Mouse (Mus musculus) MEL (cell line): ENCODE measurements at regions not wholly inside any gene's neighbourhood (a gene's known extent, or its start where the extent isn't known, plus 50 kb on each side); places are given as distances from the start of the nearest gene placed in this dataset.

Experiments
- DNase-seq: peaks from one replicate; pipeline ENCODE4 v3.0.0; 2011; ENCODE audit warnings: low read depth, low spot score
- H3K27ac ChIP-seq: 2 replicates; pipeline ENCODE4 v1.5.1; 2012; ENCODE audit warnings: low read depth, mild to moderate bottlenecking, control low read depth, low read length, moderate library complexity; ENCODE audit not compliant: control insufficient read depth
- H3K27me3 ChIP-seq, 2 experiments: fragments of 150-350 bp in 1 of 2; sonication (generic) in 1 of 2; 2 replicates each; pipeline ENCODE4 v1.6.1; 2012; ENCODE audit warnings: low read length in 2 of 2, mild to moderate bottlenecking in 2 of 2, improper control_type of control experiment in 1 of 2, moderate library complexity in 1 of 2; ENCODE audit not compliant: insufficient read depth in 2 of 2, control insufficient read depth in 1 of 2
- H3K36me3 ChIP-seq, 2 experiments: 2 replicates each; pipeline ENCODE4 v1.6.1; 2012 to 2014; ENCODE audit warnings: low read length in 2 of 2, improper control_type of control experiment in 1 of 2, inconsistent platforms in 1 of 2, mild to moderate bottlenecking in 1 of 2; ENCODE audit not compliant: insufficient read depth in 2 of 2, control insufficient read depth in 1 of 2
- H3K4me1 ChIP-seq, 2 experiments: fragments of 150-350 bp in 1 of 2; sonication (generic) in 1 of 2; 2 replicates each; pipeline ENCODE4 v1.6.1; 2012; ENCODE audit warnings: low read length in 2 of 2, improper control_type of control experiment in 1 of 2, mild to moderate bottlenecking in 1 of 2; ENCODE audit not compliant: insufficient read depth in 2 of 2, control insufficient read depth in 1 of 2
- H3K4me3 ChIP-seq, 2 experiments: fragments of 150-350 bp in 1 of 2; sonication (generic) in 1 of 2; 2 replicates each; pipeline ENCODE4 v1.5.1; 2012; ENCODE audit warnings: low read depth in 2 of 2, low read length in 2 of 2, mild to moderate bottlenecking in 2 of 2, moderate library complexity in 2 of 2, control low read depth in 1 of 2, improper control_type of control experiment in 1 of 2; ENCODE audit not compliant: control insufficient read depth in 1 of 2, insufficient read depth in 1 of 2
- H3K79me2 ChIP-seq: 2 replicates; pipeline ENCODE4 v1.6.1; 2012; ENCODE audit warnings: mild to moderate bottlenecking, low read length, moderate library complexity; ENCODE audit not compliant: control insufficient read depth, poor library complexity, insufficient read depth
- H3K9ac ChIP-seq: 2 replicates; pipeline ENCODE4 v1.6.1; 2012; ENCODE audit warnings: low read depth, mild to moderate bottlenecking, control low read depth, low read length, moderate library complexity; ENCODE audit not compliant: control insufficient read depth, poor library complexity, severe bottlenecking
- H3K9me3 ChIP-seq: fragments of 150-350 bp; sonication (generic); replicated peaks from 2 replicates; pipeline ENCODE4 v1.6.1; 2012; ENCODE audit warnings: mild to moderate bottlenecking, low read length, improper control_type of control experiment, moderate library complexity; ENCODE audit not compliant: insufficient read depth
- BHLHE40 ChIP-seq: IDR thresholded peaks from 2 replicates; pipeline ENCODE4 v1.6.1; 2012; ENCODE audit warnings: low read depth, mild to moderate bottlenecking, inconsistent platforms, low read length, improper control_type of control experiment, borderline replicate concordance
- CHD2 ChIP-seq: IDR thresholded peaks from 2 replicates; pipeline ENCODE4 v1.6.1; 2011; ENCODE audit warnings: low read length, improper control_type of control experiment
- EP300 ChIP-seq, 2 experiments: IDR thresholded peaks; 2 replicates each; pipeline ENCODE4 v1.6.1; 2011; ENCODE audit warnings: improper control_type of control experiment in 2 of 2, low read length in 2 of 2, low read depth in 1 of 2, mild to moderate bottlenecking in 1 of 2
- GABPA ChIP-seq: IDR thresholded peaks from 2 replicates; pipeline ENCODE4 v1.6.1; 2012; ENCODE audit warnings: low read depth, mild to moderate bottlenecking, inconsistent platforms, low read length, improper control_type of control experiment, moderate library complexity
- GATA1 ChIP-seq: IDR thresholded peaks from 2 replicates; pipeline ENCODE4 v1.6.1; 2011; ENCODE audit warnings: low read depth, low read length, improper control_type of control experiment
- KAT2A ChIP-seq: conservative IDR thresholded peaks from 2 replicates; pipeline ENCODE4 v1.6.1; 2012; ENCODE audit warnings: low read depth, low read length, improper control_type of control experiment, inconsistent platforms
- MAFK ChIP-seq: IDR thresholded peaks from 2 replicates; pipeline ENCODE4 v1.6.1; 2011; ENCODE audit warnings: low read depth, mild to moderate bottlenecking, low read length, improper control_type of control experiment, borderline replicate concordance
- MAZ ChIP-seq: IDR thresholded peaks from 2 replicates; pipeline ENCODE4 v1.6.1; 2012; ENCODE audit warnings: low read depth, mild to moderate bottlenecking, inconsistent platforms, low read length, improper control_type of control experiment
- MYB ChIP-seq: IDR thresholded peaks from 2 replicates; pipeline ENCODE4 v1.6.1; 2011; ENCODE audit warnings: mild to moderate bottlenecking, low read depth, low read length, improper control_type of control experiment
- NELFE ChIP-seq: IDR thresholded peaks from 2 replicates; pipeline ENCODE4 v1.6.1; 2011; ENCODE audit warnings: low read depth, low read length, improper control_type of control experiment
- NRF1 ChIP-seq: IDR thresholded peaks from 2 replicates; pipeline ENCODE4 v1.6.1; 2014; ENCODE audit warnings: low read depth, mild to moderate bottlenecking, inconsistent platforms, low read length, improper control_type of control experiment, moderate library complexity; ENCODE audit not compliant: poor library complexity, insufficient read depth, severe bottlenecking
- POLR2A ChIP-seq, 2 experiments: IDR thresholded peaks; 2 replicates each; pipeline ENCODE4 v1.6.1; 2011 to 2012; ENCODE audit warnings: low read length in 2 of 2, mild to moderate bottlenecking in 2 of 2, control low read depth in 1 of 2, improper control_type of control experiment in 1 of 2, low read depth in 1 of 2, moderate library complexity in 1 of 2; ENCODE audit not compliant: control insufficient read depth in 1 of 2, insufficient read depth in 1 of 2, poor library complexity in 1 of 2
- POLR2AphosphoS2 ChIP-seq: IDR thresholded peaks from 2 replicates; pipeline ENCODE4 v1.6.1; 2011; ENCODE audit warnings: low read length, improper control_type of control experiment
- RAD21 ChIP-seq: IDR thresholded peaks from 2 replicates; pipeline ENCODE4 v1.6.1; 2011; ENCODE audit warnings: mild to moderate bottlenecking, low read depth, low read length, improper control_type of control experiment
- SMC3 ChIP-seq: IDR thresholded peaks from 2 replicates; pipeline ENCODE4 v1.6.1; 2011; ENCODE audit warnings: low read depth, low read length, improper control_type of control experiment
- TBP ChIP-seq: IDR thresholded peaks from 2 replicates; pipeline ENCODE4 v1.8.0; 2011; ENCODE audit warnings: low read depth, low read length, improper control_type of control experiment
- TCF12 ChIP-seq: IDR thresholded peaks from 2 replicates; pipeline ENCODE4 v1.6.1; 2014; ENCODE audit warnings: low read depth, mild to moderate bottlenecking, inconsistent platforms, low read length, improper control_type of control experiment, moderate library complexity
- UBTF ChIP-seq: IDR thresholded peaks from 2 replicates; pipeline ENCODE4 v1.6.1; 2012; ENCODE audit warnings: low read depth, mild to moderate bottlenecking, inconsistent platforms, low read length, improper control_type of control experiment, moderate library complexity, borderline replicate concordance; ENCODE audit not compliant: insufficient read depth
- USF1 ChIP-seq: IDR thresholded peaks from 2 replicates; pipeline ENCODE4 v1.6.1; 2014; ENCODE audit warnings: low read depth, mild to moderate bottlenecking, inconsistent platforms, low read length, improper control_type of control experiment, moderate library complexity
- ZNF384 ChIP-seq: IDR thresholded peaks from 2 replicates; pipeline ENCODE4 v1.6.1; 2012; ENCODE audit warnings: low read depth, mild to moderate bottlenecking, inconsistent platforms, low read length, improper control_type of control experiment

GRCm38 (mm10) chr4:55929141-55929782 is 397.0 kb upstream of the Klf4 start:
- Histone ChIP-seq H3K36me3 (no peaks in the 10 kb centered on the region), H3K4me1 (no peaks in the 10 kb centered on the region), H3K79me2 (no peaks in the 10 kb centered on the region), H3K27me3 (no peaks in the 10 kb centered on the region), H3K9me3 (no peaks in the 10 kb centered on the region), H3K27ac (no peak overlapping the region), H3K4me3 (no peak overlapping the region), H3K9ac (no peak overlapping the region)
- TF ChIP-seq NELFE: no peak
- no peak for TF ChIP-seq KAT2A
- no peak for TF ChIP-seq NRF1
- no peak for TF ChIP-seq CHD2
- no peak for DNase-seq

GRCm38 (mm10) chr4:55928670-55929069 is 396.4 kb upstream of the Klf4 start:
- TF ChIP-seq MYB: no peak
- TF ChIP-seq ZNF384: no peak
- no peak for TF ChIP-seq UBTF
- TF ChIP-seq USF1: no peak
- no peak for TF ChIP-seq EP300 (IDR thresholded peaks at IDR 0.05; ENCODE audit: low read depth in 1 of 2, low read length in 2 of 2)
- no peak for TF ChIP-seq NELFE
- TF ChIP-seq GABPA: no peak
- TF ChIP-seq MAZ: no peak
- TF ChIP-seq MAFK: no peak
- no peak for TF ChIP-seq GATA1
- TF ChIP-seq SMC3: no peak
- no peak for TF ChIP-seq POLR2A (IDR thresholded peaks at IDR 0.05; ENCODE audit: control insufficient read depth in 1 of 2, insufficient read depth in 1 of 2, low read depth in 1 of 2, low read length in 2 of 2, poor library complexity in 1 of 2)
- Histone ChIP-seq H3K4me3 (no peak overlapping the region), H3K27me3 (no peaks in the 10 kb centered on the region), H3K9me3 (no peaks in the 10 kb centered on the region), H3K4me1 (no peaks in the 10 kb centered on the region), H3K79me2 (no peaks in the 10 kb centered on the region), H3K27ac (no peak overlapping the region), H3K9ac (no peak overlapping the region), H3K36me3 (no peaks in the 10 kb centered on the region)
- DNase-seq: no peak

GRCm38 (mm10) chr4:55928196-55928595 is 395.9 kb upstream of the Klf4 start:
- Histone ChIP-seq H3K9ac (no peak overlapping the region), H3K27me3 (no peaks in the 10 kb centered on the region), H3K36me3 (no peaks in the 10 kb centered on the region), H3K9me3 (no peaks in the 10 kb centered on the region), H3K4me1 (no peaks in the 10 kb centered on the region), H3K4me3 (no peak overlapping the region), H3K27ac (no peak overlapping the region), H3K79me2 (no peaks in the 10 kb centered on the region)
- no peak for DNase-seq
- TF ChIP-seq TCF12 (no peak), GABPA (no peak), ZNF384 (no peak), BHLHE40 (no peak), POLR2AphosphoS2 (no peak), RAD21 (no peak), NRF1 (no peak), KAT2A (no peak), TBP (no peak)
